Mouse (Mus musculus) retina, postnatal 7 days (tissue): ENCODE data around the gene Shisa9.

ENCODE experiments used
- DNase-seq: peaks from one replicate; pipeline ENCODE4 v3.0.0-alpha.2; 2012; ENCODE audit warnings: low read depth, low spot score

Gene Shisa9

DNA sequence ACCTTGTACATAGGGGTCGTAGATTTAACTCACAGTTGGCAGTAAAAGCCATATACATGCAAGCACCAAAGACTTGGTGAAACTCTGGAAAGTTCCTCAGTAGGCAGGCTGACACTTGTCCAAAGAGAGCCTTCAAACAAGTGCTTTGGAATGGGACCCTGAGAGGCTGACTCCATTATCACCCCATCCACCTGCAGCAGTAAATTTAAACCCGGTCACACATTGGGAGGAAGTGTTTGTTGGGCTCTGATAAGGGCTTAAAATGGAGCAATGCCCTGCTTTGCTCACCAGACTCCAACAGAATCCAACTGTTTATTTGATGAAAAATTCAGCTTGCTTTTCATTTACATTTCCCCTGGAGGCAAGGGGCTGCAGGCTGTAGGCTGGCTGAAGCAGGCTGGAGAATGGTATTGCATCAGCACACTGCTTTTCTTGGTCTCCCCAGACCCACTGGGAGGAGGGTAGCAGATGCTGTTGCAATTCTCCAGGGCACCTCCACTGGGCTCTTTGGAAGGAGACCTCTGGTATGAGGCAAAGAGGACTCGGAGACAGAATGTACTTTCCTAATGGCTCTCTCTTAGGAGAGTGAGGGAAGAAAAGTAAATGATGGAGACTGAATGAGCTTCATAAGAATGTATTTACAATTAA lies 323.5 kb downstream of the Shisa9 start:
- DNase-seq: no peak

DNA sequence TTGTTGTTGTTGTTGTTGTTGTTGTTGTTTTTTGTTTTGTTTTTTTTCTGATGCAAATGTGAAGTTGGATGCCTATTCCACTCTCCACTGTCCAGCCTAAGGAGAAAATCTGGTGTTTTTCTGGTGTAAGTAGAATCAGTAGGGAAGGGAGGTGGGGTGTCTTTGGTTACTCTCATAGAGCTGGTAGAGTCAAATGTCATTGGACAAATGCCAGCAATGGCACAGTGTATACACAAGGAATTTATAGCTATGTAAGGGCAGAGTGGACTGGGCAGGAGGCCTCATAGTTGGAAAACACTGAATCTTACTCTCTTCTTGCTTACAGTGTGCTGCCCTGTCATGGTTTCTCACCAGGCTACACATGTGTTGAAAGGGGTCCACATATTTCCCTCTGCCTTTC lies 325.9 kb downstream of the Shisa9 start:
- DNase-seq: no peak

DNA sequence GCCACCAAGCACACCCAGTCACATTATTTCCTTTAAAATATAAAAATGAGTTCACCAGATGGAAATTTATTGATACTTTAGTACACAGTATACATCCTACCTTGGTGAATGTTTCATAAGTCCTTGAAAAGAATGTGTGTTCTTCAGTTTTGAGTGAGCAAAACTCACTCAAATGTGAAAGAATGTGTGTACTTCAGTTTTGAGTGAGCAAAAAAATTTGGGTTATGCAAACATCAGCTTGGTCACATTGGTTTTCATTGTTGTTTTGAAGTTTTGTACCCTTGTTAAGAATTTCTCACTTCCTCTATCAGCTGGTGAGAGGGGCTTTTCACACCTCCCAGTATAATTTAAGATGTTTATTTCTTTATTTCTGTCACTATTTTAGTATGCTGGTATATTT lies 331.7 kb downstream of the Shisa9 start:
- no peak for DNase-seq
